Mouse (Mus musculus) heart, adult 2 months (tissue): ENCODE results near the gene Ptger3.

Experiments used
- CTCF ChIP-seq: fragments of 200-600 bp; IDR thresholded peaks from 2 replicates; pipeline ENCODE4 v1.8.1; 2022; ENCODE audit warnings: antibody characterized with exemption, mild to moderate bottlenecking, moderate library complexity
- EP300 ChIP-seq: fragments of 200-500 bp; IDR thresholded peaks from 2 replicates; pipeline ENCODE4 v1.6.1; 2011; ENCODE audit warnings: low read depth, low read length, control low read depth; ENCODE audit not compliant: insufficient read depth

DNA sequence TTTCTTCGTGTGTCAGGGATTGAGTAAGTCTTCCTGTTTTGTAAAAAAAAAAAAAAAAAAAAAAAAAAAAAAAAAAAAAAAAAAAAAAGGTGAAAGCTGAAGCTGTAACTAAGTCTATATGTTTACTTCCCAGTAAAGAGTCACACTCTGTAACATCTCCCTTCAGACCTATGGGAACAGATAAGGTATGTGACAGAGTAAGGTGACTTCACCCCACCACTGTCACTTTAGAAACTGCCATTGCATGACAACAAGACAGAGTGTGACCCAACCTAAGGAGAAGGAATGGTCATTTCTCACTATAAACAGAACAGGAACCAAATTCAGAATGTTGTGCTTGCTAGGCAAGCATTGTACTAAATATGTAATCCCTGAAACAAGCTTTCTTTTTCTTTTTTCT is 46.9 kb downstream of the Ptger3 start:
- TF ChIP-seq EP300, result no peak
- no peak for TF ChIP-seq CTCF
